In genomic region chr11:78499004-78499403, GRCm38 (mm10) we compare ENCODE assay signal across 7 mouse cellular contexts. TPM values are rescaled to one million over a fixed set of nuclear protein-coding genes. Genes with fewer than 3 reads are reported as not detected.
DNase-seq lines count a peak whose midpoint lies in the region; ATAC-seq lines count a peak whose summit lies in the region.

Vtn (plus strand) TSS chr11:78499091.

- peaks cover 38% of the 10 kb centered on the region for H3K4me1 ChIP-seq in forebrain, embryonic 15.5 days
- peaks cover 46% of the 10 kb centered on the region for H3K4me1 ChIP-seq in hindbrain, embryonic 10.5 days (replicated peaks)
- H3K4me1 ChIP-seq in liver, embryonic 11.5 days (replicated peaks; ENCODE audit: control insufficient read depth, insufficient read depth, low read length): peaks cover 7% of the 10 kb centered on the region

- peak within 1 kb of the TSS; percentile 96 for H3K27ac ChIP-seq in forebrain, embryonic 15.5 days (replicated peaks)
- H3K27ac ChIP-seq in hindbrain, embryonic 10.5 days: peak within 1 kb of the TSS; percentile 76
- peak within 1 kb of the TSS; percentile 57 for H3K27ac ChIP-seq in liver, embryonic 11.5 days (ENCODE audit: low read depth, low read length)

- peak within 1 kb of the TSS; percentile 61 for H3K9ac ChIP-seq in forebrain, embryonic 15.5 days (replicated peaks)
- peak within 1 kb of the TSS; percentile 25; the same call in 1 of the 2 replicates for H3K9ac ChIP-seq in liver, embryonic 11.5 days (ENCODE audit: low read depth, low read length)

- H3K9me3 ChIP-seq in forebrain, embryonic 15.5 days: no peaks in the 10 kb centered on the region
- no peaks in the 10 kb centered on the region for H3K9me3 ChIP-seq in hindbrain, embryonic 10.5 days
- no peaks in the 10 kb centered on the region for H3K9me3 ChIP-seq in liver, embryonic 11.5 days (ENCODE audit: control insufficient read depth, low read length)

- no peaks in the 10 kb centered on the region for H3K36me3 ChIP-seq in forebrain, embryonic 15.5 days
- H3K36me3 ChIP-seq in hindbrain, embryonic 10.5 days: no peaks in the 10 kb centered on the region
- no peaks in the 10 kb centered on the region for H3K36me3 ChIP-seq in liver, embryonic 11.5 days (ENCODE audit: control insufficient read depth, insufficient read depth, low read length)

- H3K4me2 ChIP-seq in forebrain, embryonic 15.5 days (replicated peaks): peak within 1 kb of the TSS; percentile 56
- peak within 1 kb of the TSS; percentile 93 for H3K4me2 ChIP-seq in liver, embryonic 11.5 days

- peak; percentile 84 for DNase-seq in retina, adult 2 months (ENCODE audit: low read depth, low spot score)
- DNase-seq in retina, embryonic 14.5 days (ENCODE audit: low spot score): no peak
- peak; percentile 28 for DNase-seq in hindbrain, embryonic 10.5 days (ENCODE audit: low spot score)
- DNase-seq in liver, embryonic 11.5 days (ENCODE audit: low spot score): no peak

- H3K27me3 ChIP-seq in forebrain, embryonic 15.5 days: no peaks in the 10 kb centered on the region
- H3K27me3 ChIP-seq in hindbrain, embryonic 10.5 days (ENCODE audit: insufficient read depth, poor library complexity, severe bottlenecking): peaks cover 60% of the 10 kb centered on the region
- peaks cover 57% of the 10 kb centered on the region for H3K27me3 ChIP-seq in liver, embryonic 11.5 days (replicated peaks; ENCODE audit: control insufficient read depth, insufficient read depth, low read length)

- H3K4me3 ChIP-seq in forebrain, embryonic 15.5 days: peak within 1 kb of the TSS; percentile 92
- H3K4me3 ChIP-seq in hindbrain, embryonic 10.5 days: peak within 1 kb of the TSS; percentile 64
- H3K4me3 ChIP-seq in liver, embryonic 11.5 days (ENCODE audit: low read depth, low read length): peak within 1 kb of the TSS; percentile 54

- WGBS in forebrain, embryonic 15.5 days: 64% methylated on average over 7 of the region's 7 CpGs
- 43% methylated on average over 7 of the region's 7 CpGs for whole genome bisulfite sequencing in hindbrain, embryonic 10.5 days
- WGBS in liver, embryonic 11.5 days: 51% methylated on average over 7 of the region's 7 CpGs

- ATAC-seq in forebrain, embryonic 15.5 days (replicated peaks): no peak
- no peak for ATAC-seq in liver, embryonic 11.5 days (replicated peaks; ENCODE audit: low FRiP score)
- no peak for ATAC-seq in granulocyte monocyte progenitor cell, adult 5-6 weeks (replicated peaks; ENCODE audit: poor library complexity, severe bottlenecking)
- ATAC-seq in erythroid progenitor cell, adult 5-6 weeks (replicated peaks; ENCODE audit: low FRiP score, poor library complexity, severe bottlenecking): no peak

RNA-seq across cellular contexts. Expression of gene Vtn, which starts in this region (rescaled TPM):
- 69.0 and 76.3 TPM in 2 replicates for polyA plus RNA-seq in forebrain, embryonic 15.5 days (2015; fragmentation: Nextera tagmentation; extraction: Ambion mirVana)
- 66.9 and 96.6 TPM in 2 replicates for polyA plus RNA-seq in hindbrain, embryonic 10.5 days (2016; fragmentation: Nextera tagmentation; extraction: Ambion mirVana)
- 220 and 245 TPM in 2 replicates for polyA plus RNA-seq in liver, embryonic 11.5 days (2014; fragmentation: Nextera tagmentation; extraction: Ambion mirVana)
- total RNA-seq in granulocyte monocyte progenitor cell, adult 5-6 weeks (2014; fragmentation: Nextera tagmentation): not detected in 2 replicates
- not detected in 2 replicates for total RNA-seq in granulocyte monocyte progenitor cell, adult 5-6 weeks (2017)
- total RNA-seq in erythroid progenitor cell, adult 5-6 weeks (2015; ENCODE audit: low replicate concordance): not detected in 2 replicates
- not detected in 2 replicates for total RNA-seq in erythroid progenitor cell, adult 5-6 weeks (2017; ENCODE audit: low replicate concordance)

Comparison
In these comparisons a context has a peak if more than half of its experiments do, and no peak if none do; other contexts are left out.
1. DNase-seq: peak in retina, adult 2 months (single experiment) and hindbrain, embryonic 10.5 days (single experiment); none in retina, embryonic 14.5 days (single experiment) and liver, embryonic 11.5 days (single experiment).
2. Peak in every context shown above with its lines, with median percentiles within 50 percentile points of each other: H3K27ac ChIP-seq and H3K4me3 ChIP-seq.